Comparison of ENCODE assay signal across 18 mouse cellular contexts in genomic region chr6:34471434-34472110, GRCm38 (mm10). TPM values are rescaled to one million over a fixed set of nuclear protein-coding genes. Genes with fewer than 3 reads are reported as not detected.
DNase-seq lines count a peak whose midpoint lies in the region; ATAC-seq and TF ChIP-seq lines count a peak whose summit lies in the region.
"Had no signal": no experiment of that assay in that cellular context is flagged by ENCODE, and none has a peak within 500 bp of the region (broad histone marks: within the 10 kb centered on the region; RNA-seq: fewer than 3 reads in every experiment).

No protein-coding gene starts in this region.

- H3K9ac ChIP-seq in embryonic facial prominence, embryonic 12.5 days: no peak overlapping the region
- no peak overlapping the region for H3K9ac ChIP-seq in MEL (ENCODE audit: control insufficient read depth, low read depth, low read length, poor library complexity, severe bottlenecking)
- peak overlapping the region; percentile 35; the same call in 1 of the 2 replicates for H3K9ac ChIP-seq in liver, postnatal 0 days (replicated peaks)
- H3K9ac ChIP-seq: embryonic facial prominence, embryonic 13.5 days; midbrain, embryonic 12.5 days had no signal

- TF ChIP-seq CTCF in MEL (IDR thresholded peaks at IDR 0.05 in 2 of 3, conservative IDR thresholded peaks at IDR 0.05 in 1 of 3; ENCODE audit: control insufficient read depth in 1 of 3, insufficient read depth in 1 of 3, low read depth in 2 of 3, low read length in 3 of 3, poor library complexity in 1 of 3, severe bottlenecking in 1 of 3): no peak
- TF ChIP-seq CTCF in liver, postnatal 0 days (IDR thresholded peaks at IDR 0.05; ENCODE audit: low read depth): no peak

- H3K4me1 ChIP-seq in embryonic facial prominence, embryonic 12.5 days: peaks cover 5% of the 10 kb centered on the region
- peaks cover 8% of the 10 kb centered on the region for H3K4me1 ChIP-seq in embryonic facial prominence, embryonic 10.5 days
- H3K4me1 ChIP-seq in MEL (ENCODE audit: control insufficient read depth in 1 of 2, insufficient read depth in 2 of 2, low read length in 2 of 2): peaks cover 15 to 17% of the 10 kb centered on the region in 2 experiments
- H3K4me1 ChIP-seq in erythroblast, embryonic 14.5 days (ENCODE audit: control insufficient read depth): peaks cover 72% of the 10 kb centered on the region
- peaks cover 38% of the 10 kb centered on the region for H3K4me1 ChIP-seq in liver, postnatal 0 days (ENCODE audit: insufficient read depth)

- 0 out of 2 replicates have a peak overlapping the region, but pooled peaks have one; percentile 51 for H3K27ac ChIP-seq in embryonic facial prominence, embryonic 12.5 days
- no peak overlapping the region for H3K27ac ChIP-seq in embryonic facial prominence, embryonic 10.5 days (replicated peaks)
- peak overlapping the region; percentile 46 for H3K27ac ChIP-seq in MEL (ENCODE audit: control insufficient read depth, low read depth, low read length)
- H3K27ac ChIP-seq in liver, postnatal 0 days (ENCODE audit: low read depth): peak overlapping the region; percentile 93
- H3K27ac ChIP-seq: embryonic facial prominence, embryonic 13.5 days; hindbrain, postnatal 0 days; layer of hippocampus, adult 2 months; midbrain, embryonic 12.5 days had no signal

- WGBS in embryonic facial prominence, embryonic 12.5 days: 73% methylated on average over 12 of the region's 12 CpGs
- WGBS in embryonic facial prominence, embryonic 10.5 days: 82% methylated on average over 12 of the region's 12 CpGs
- WGBS in liver, postnatal 0 days (ENCODE audit: insufficient replicate concordance): 42% methylated on average over 12 of the region's 12 CpGs

- no peak overlapping the region for H3K4me2 ChIP-seq in embryonic facial prominence, embryonic 12.5 days (replicated peaks)
- H3K4me2 ChIP-seq in liver, postnatal 0 days (ENCODE audit: low read depth, low read length): no peak overlapping the region; the same call in 1 of the 2 replicates
- H3K4me2 ChIP-seq: embryonic facial prominence, embryonic 13.5 days; midbrain, embryonic 12.5 days had no signal

- TF ChIP-seq POLR2A in MEL (IDR thresholded peaks at IDR 0.05; ENCODE audit: control insufficient read depth in 1 of 2, insufficient read depth in 1 of 2, low read depth in 1 of 2, low read length in 2 of 2, poor library complexity in 1 of 2): no peak

- TF ChIP-seq RAD21 in MEL (IDR thresholded peaks at IDR 0.05; ENCODE audit: low read depth, low read length): no peak

- ATAC-seq in embryonic facial prominence, embryonic 12.5 days (ENCODE audit: insufficient number of reproducible peaks, insufficient read depth, low FRiP score, low TSS enrichment): no peak
- peak; percentile 64 for ATAC-seq in liver, postnatal 0 days
- ATAC-seq: forebrain, embryonic 16.5 days; hindbrain, postnatal 0 days had no signal

- no peak for DNase-seq in embryonic facial prominence, embryonic 10.5 days (ENCODE audit: low spot score)
- DNase-seq in MEL (ENCODE audit: low read depth, low spot score): peak; percentile 91
- peak; percentile 85 for DNase-seq in liver, postnatal 0 days
- DNase-seq in testis, postnatal 10 days (ENCODE audit: low spot score): no peak
- no peak for DNase-seq in layer of hippocampus, adult 11-12 months (ENCODE audit: low spot score)
- DNase-seq in retina, embryonic 14.5 days (ENCODE audit: low spot score): no peak
- DNase-seq: cerebellum, postnatal 25 days; gastrocnemius, postnatal 25 days; heart, postnatal 10 days; kidney, adult 9 months; left cerebral cortex, postnatal 4 days had no signal

- peak; percentile 90 for TF ChIP-seq EP300 in MEL (IDR thresholded peaks at IDR 0.05; ENCODE audit: low read depth in 1 of 2, low read length in 2 of 2)
- TF ChIP-seq EP300 in liver, postnatal 0 days (IDR thresholded peaks at IDR 0.05; ENCODE audit: low read depth): peak; percentile 99

- no peaks in the 10 kb centered on the region; the same call in 1 of the 2 replicates for H3K79me2 ChIP-seq in MEL (ENCODE audit: control insufficient read depth, insufficient read depth, low read length, poor library complexity)

- H3K36me3 ChIP-seq in embryonic facial prominence, embryonic 12.5 days: no peaks in the 10 kb centered on the region
- no peaks in the 10 kb centered on the region for H3K36me3 ChIP-seq in embryonic facial prominence, embryonic 10.5 days (replicated peaks)
- peaks cover 0 to 18% of the 10 kb centered on the region in 2 experiments; a peak in 2 of 4 replicates for H3K36me3 ChIP-seq in MEL (ENCODE audit: control insufficient read depth in 1 of 2, insufficient read depth in 2 of 2, low read length in 2 of 2)
- H3K36me3 ChIP-seq in erythroblast, embryonic 14.5 days (ENCODE audit: control insufficient read depth): peaks cover 8% of the 10 kb centered on the region
- H3K36me3 ChIP-seq in liver, postnatal 0 days (replicated peaks; ENCODE audit: insufficient read depth, low read length): no peaks in the 10 kb centered on the region
- H3K36me3 ChIP-seq: embryonic facial prominence, embryonic 13.5 days; midbrain, embryonic 12.5 days had no signal

- H3K4me3 ChIP-seq in embryonic facial prominence, embryonic 12.5 days: no peak overlapping the region
- no peak overlapping the region for H3K4me3 ChIP-seq in embryonic facial prominence, embryonic 10.5 days
- peak overlapping the region in 1 of 2 experiments; percentile 43; a peak in 1 of 4 replicates for H3K4me3 ChIP-seq in MEL (ENCODE audit: control insufficient read depth in 1 of 2, insufficient read depth in 1 of 2, low read depth in 2 of 2, low read length in 2 of 2)
- peak overlapping the region; percentile 53 for H3K4me3 ChIP-seq in erythroblast, embryonic 14.5 days (replicated peaks)
- no peak overlapping the region for H3K4me3 ChIP-seq in liver, postnatal 0 days (ENCODE audit: low read depth, low read length)
- H3K4me3 ChIP-seq: embryonic facial prominence, embryonic 13.5 days; layer of hippocampus, adult 2 months; midbrain, embryonic 12.5 days had no signal

- no peaks in the 10 kb centered on the region for H3K27me3 ChIP-seq in embryonic facial prominence, embryonic 12.5 days
- no peaks in the 10 kb centered on the region for H3K27me3 ChIP-seq in embryonic facial prominence, embryonic 10.5 days (replicated peaks; ENCODE audit: low read depth, poor library complexity, severe bottlenecking)
- peaks cover 6 to 13% of the 10 kb centered on the region in 2 experiments for H3K27me3 ChIP-seq in MEL (ENCODE audit: control insufficient read depth in 1 of 2, insufficient read depth in 2 of 2, low read length in 2 of 2)
- peaks cover 13% of the 10 kb centered on the region for H3K27me3 ChIP-seq in erythroblast, embryonic 14.5 days (ENCODE audit: control insufficient read depth)
- no peaks in the 10 kb centered on the region for H3K27me3 ChIP-seq in liver, postnatal 0 days (ENCODE audit: insufficient read depth, low read length)
- H3K27me3 ChIP-seq: embryonic facial prominence, embryonic 13.5 days; midbrain, embryonic 12.5 days had no signal

- H3K9me3 ChIP-seq in embryonic facial prominence, embryonic 12.5 days: no peaks in the 10 kb centered on the region
- H3K9me3 ChIP-seq in embryonic facial prominence, embryonic 10.5 days: no peaks in the 10 kb centered on the region
- no peaks in the 10 kb centered on the region for H3K9me3 ChIP-seq in MEL (replicated peaks; ENCODE audit: insufficient read depth, low read length)
- no peaks in the 10 kb centered on the region for H3K9me3 ChIP-seq in erythroblast, embryonic 14.5 days (ENCODE audit: control insufficient read depth, low read length)
- H3K9me3 ChIP-seq in liver, postnatal 0 days (ENCODE audit: low read length): no peaks in the 10 kb centered on the region
- H3K9me3 ChIP-seq: embryonic facial prominence, embryonic 13.5 days; midbrain, embryonic 12.5 days had no signal

TF ChIP-seq in MEL, 35 proteins besides CTCF, POLR2A, EP300 and RAD21 (continues in another document):
- peak; percentile 91 for TF ChIP-seq GATA1 (IDR thresholded peaks at IDR 0.05; ENCODE audit: low read depth, low read length)
- 0 out of 2 replicates have a peak, but pooled peaks have one; percentile 31 for TF ChIP-seq ZNF384 (IDR thresholded peaks at IDR 0.05; ENCODE audit: low read depth, low read length)
- TF ChIP-seq MEF2A (IDR thresholded peaks at IDR 0.05; ENCODE audit: extremely low read depth, insufficient replicate concordance, low read depth, low read length, poor library complexity, severe bottlenecking): peak; percentile 36; the same call in 1 of the 2 replicates
- TF ChIP-seq KAT2A (conservative IDR thresholded peaks at IDR 0.05; ENCODE audit: low read depth, low read length): no peak
- no peak for TF ChIP-seq ZKSCAN1 (IDR thresholded peaks at IDR 0.05; ENCODE audit: low read depth, low read length)
- peak; percentile 99 for TF ChIP-seq BHLHE40 (IDR thresholded peaks at IDR 0.05; ENCODE audit: borderline replicate concordance, low read depth, low read length)
- TF ChIP-seq MAX (IDR thresholded peaks at IDR 0.05; ENCODE audit: low read length): peak; percentile 90
- peak; percentile 91 for TF ChIP-seq ETS1 (IDR thresholded peaks at IDR 0.05; ENCODE audit: low read depth, low read length)
- TF ChIP-seq TCF12 (IDR thresholded peaks at IDR 0.05; ENCODE audit: low read depth, low read length): peak; percentile 95
- TF ChIP-seq GABPA (IDR thresholded peaks at IDR 0.05; ENCODE audit: low read depth, low read length): no peak
- no peak for TF ChIP-seq ZC3H11A (IDR thresholded peaks at IDR 0.05; ENCODE audit: low read depth, low read length)
- peak; percentile 88 for TF ChIP-seq MXI1 (IDR thresholded peaks at IDR 0.05; ENCODE audit: low read depth, low read length)
- TF ChIP-seq UBTF (IDR thresholded peaks at IDR 0.05; ENCODE audit: borderline replicate concordance, insufficient read depth, low read depth, low read length): no peak

RNA-seq across cellular contexts. Expression of gene Bpgm, which starts 4.4 kb away (rescaled TPM):
- polyA plus RNA-seq in embryonic facial prominence, embryonic 12.5 days (2016; fragmentation: Nextera tagmentation; extraction: Ambion mirVana): 49.2 and 55.1 TPM in 2 replicates
- 52.2 and 53.2 TPM in 2 replicates for polyA plus RNA-seq in embryonic facial prominence, embryonic 10.5 days (2016; fragmentation: Nextera tagmentation; extraction: Ambion mirVana)
- total RNA-seq in MEL (2012; rRNA removed): 10.6 and 11.1 TPM in 2 replicates
- polyA plus RNA-seq in MEL (2012; ENCODE audit: insufficient read depth in 1 of 2, insufficient read length in 2 of 2, low read depth in 1 of 2, low replicate concordance in 2 of 2, missing spikeins in 1 of 2): 10 to 100 TPM in 1 of 2 experiments, not detected in 1; 14.1 TPM
- 17.4 and 34.1 TPM in 2 replicates for polyA plus RNA-seq in erythroblast, embryonic 14.5 days (2012)
- 85.5 and 88.8 TPM in 2 replicates for polyA plus RNA-seq in liver, postnatal 0 days (2015; fragmentation: Nextera tagmentation; extraction: Ambion mirVana)

RNA-seq across cellular contexts. Expression of gene Akr1b7, which starts 59.4 kb away (rescaled TPM):
- not detected in 2 replicates for polyA plus RNA-seq in embryonic facial prominence, embryonic 12.5 days (2016; fragmentation: Nextera tagmentation; extraction: Ambion mirVana)
- polyA plus RNA-seq in embryonic facial prominence, embryonic 10.5 days (2016; fragmentation: Nextera tagmentation; extraction: Ambion mirVana): not detected in 2 replicates
- not detected in 2 replicates for total RNA-seq in MEL (2012; rRNA removed)
- polyA plus RNA-seq in MEL (2012; ENCODE audit: insufficient read depth in 1 of 2, insufficient read length in 2 of 2, low read depth in 1 of 2, low replicate concordance in 2 of 2, missing spikeins in 1 of 2): not detected
- not detected in 2 replicates for polyA plus RNA-seq in erythroblast, embryonic 14.5 days (2012)
- 258 and 381 TPM in 2 replicates for polyA plus RNA-seq in liver, postnatal 0 days (2015; fragmentation: Nextera tagmentation; extraction: Ambion mirVana)
- total RNA-seq: gastrocnemius, postnatal 25 days; heart, postnatal 10 days; hindbrain, postnatal 0 days; layer of hippocampus, adult 2 months; left cerebral cortex, postnatal 4 days had no signal
- polyA plus RNA-seq: embryonic facial prominence, embryonic 13.5 days; forebrain, embryonic 16.5 days; hindbrain, postnatal 0 days; midbrain, embryonic 12.5 days had no signal

Comparison
In these comparisons a context has a peak if more than half of its experiments do, and no peak if none do; other contexts are left out.
1. DNase-seq: peak in MEL (single experiment) and liver, postnatal 0 days (single experiment); none in embryonic facial prominence, embryonic 10.5 days (single experiment), testis, postnatal 10 days (single experiment), layer of hippocampus, adult 11-12 months (single experiment) and retina, embryonic 14.5 days (single experiment).
2. RNA of gene Akr1b7, which starts 59.4 kb away (polyA plus RNA-seq): 258 to 381 TPM in liver, postnatal 0 days; not detected in embryonic facial prominence, embryonic 12.5 days, not detected in MEL, not detected in embryonic facial prominence, embryonic 10.5 days and not detected in erythroblast, embryonic 14.5 days; every median in the first group is over 100 times any median in the second.